Mouse (Mus musculus) C2C12 (cell line): ENCODE data around the gene Ghr. TPM values are rescaled to one million over a fixed set of nuclear protein-coding genes. Genes with fewer than 3 reads are reported as not detected.

Experiments
- H3K27me3 ChIP-seq: one replicate; pipeline ENCODE4 v1.6.1; 2011; ENCODE audit not compliant: control insufficient read depth, insufficient read depth, insufficient read length
- H3K36me3 ChIP-seq: one replicate; pipeline ENCODE4 v1.6.1; 2011; ENCODE audit not compliant: control insufficient read depth, insufficient read depth
- H3K4me3 ChIP-seq: one replicate; pipeline ENCODE4 v1.5.1; 2011; ENCODE audit warnings: mild to moderate bottlenecking, control low read depth; ENCODE audit not compliant: poor library complexity, insufficient read depth, severe bottlenecking
- H3K79me2 ChIP-seq: one replicate; pipeline ENCODE4 v1.6.1; 2011; ENCODE audit not compliant: control insufficient read depth, insufficient read depth
- H3K79me3 ChIP-seq: one replicate; pipeline ENCODE4 v1.6.1; 2011; ENCODE audit warnings: low read depth, control low read depth
- H3ac ChIP-seq: one replicate; pipeline ENCODE3; 2011; ENCODE audit warnings: low read depth; ENCODE audit not compliant: control insufficient read depth, insufficient read length
- CEBPB ChIP-seq: IDR thresholded peaks from one replicate; pipeline ENCODE4 v1.6.1; 2011; ENCODE audit warnings: low read depth, mild to moderate bottlenecking, control low read depth, moderate library complexity
- CTCF ChIP-seq: IDR thresholded peaks from one replicate; pipeline ENCODE4 v1.5.1; 2011; ENCODE audit not compliant: control insufficient read depth, insufficient read depth, insufficient read length
- FOSL1 ChIP-seq: IDR thresholded peaks from one replicate; pipeline ENCODE4 v1.8.0; 2011; ENCODE audit warnings: mild to moderate bottlenecking, low read length; ENCODE audit not compliant: poor library complexity, insufficient read depth, severe bottlenecking
- MAX ChIP-seq: IDR thresholded peaks from one replicate; pipeline ENCODE4 v1.6.1; 2011; ENCODE audit warnings: mild to moderate bottlenecking, control low read depth
- MYOD1 ChIP-seq: IDR thresholded peaks from one replicate; pipeline ENCODE4 v1.6.1; 2011; ENCODE audit warnings: low read depth; ENCODE audit not compliant: control insufficient read depth, insufficient read length
- MYOG ChIP-seq: IDR thresholded peaks from one replicate; pipeline ENCODE4 v1.6.1; 2011; ENCODE audit not compliant: control insufficient read depth, insufficient read length; ENCODE audit errors: extremely low read depth
- USF1 ChIP-seq: IDR thresholded peaks from one replicate; pipeline ENCODE4 v1.6.1; 2011; ENCODE audit warnings: low read depth, mild to moderate bottlenecking, control low read depth, moderate library complexity
- polyA plus RNA-seq: library from polyadenylated mRNA; unstranded; fragments of >200 nt; fragmentation: generic; extraction: Trizol; gene quantifications from one replicate; pipeline ENCODE4 v1.2.1, GENCODE M21; 2012; ENCODE audit warnings: missing spikeins

Ghr gene
- polyA plus RNA-seq, 1 experiment = 10.6 TPM

- no peak for TF ChIP-seq MAX
- TF ChIP-seq FOSL1 = no peak
- no peak for TF ChIP-seq MYOD1
- no peak for TF ChIP-seq CEBPB
- H3K79me3 ChIP-seq = no peaks in the 10 kb centered on the region
Observed at GRCm38 (mm10) chr15:3455572-3455971, 127.7 kb downstream of the Ghr start.

GRCm38 (mm10) chr15:3452080-3452752 is 131.1 kb downstream of the Ghr start:
- no peaks in the 10 kb centered on the region for H3K79me2 ChIP-seq
- H3K36me3 ChIP-seq = no peaks in the 10 kb centered on the region
- no peak overlapping the region for H3ac ChIP-seq
- TF ChIP-seq MYOD1 (no peak), USF1 (no peak), CTCF (no peak), CEBPB (no peak), MYOG (no peak), MAX (no peak), FOSL1 (no peak)
- H3K4me3 ChIP-seq = no peak overlapping the region
- H3K79me3 ChIP-seq = no peaks in the 10 kb centered on the region
- no peaks in the 10 kb centered on the region for H3K27me3 ChIP-seq

More at GRCm38 (mm10) chr15:3455572-3455971, 127.7 kb downstream of the Ghr start:
- H3K36me3 ChIP-seq = no peaks in the 10 kb centered on the region
- H3ac ChIP-seq = no peak overlapping the region
- H3K4me3 ChIP-seq = no peak overlapping the region
- H3K27me3 ChIP-seq = no peaks in the 10 kb centered on the region
- no peaks in the 10 kb centered on the region for H3K79me2 ChIP-seq

- Histone ChIP-seq H3ac (no peak overlapping the region), H3K36me3 (no peaks in the 10 kb centered on the region), H3K4me3 (no peak overlapping the region), H3K27me3 (no peaks in the 10 kb centered on the region), H3K79me2 (no peaks in the 10 kb centered on the region), H3K79me3 (no peaks in the 10 kb centered on the region)
- TF ChIP-seq CTCF (no peak), CEBPB (no peak), MAX (no peak), MYOG (no peak), USF1 (no peak), MYOD1 (no peak), FOSL1 (no peak)
Observed at GRCm38 (mm10) chr15:3449564-3449963, 133.7 kb downstream of the Ghr start.

- no peak overlapping the region for H3K4me3 ChIP-seq
- H3K79me2 ChIP-seq = no peaks in the 10 kb centered on the region
- H3K27me3 ChIP-seq = no peaks in the 10 kb centered on the region
- no peaks in the 10 kb centered on the region for H3K36me3 ChIP-seq
- TF ChIP-seq MAX (no peak), USF1 (no peak)
- H3ac ChIP-seq = no peak overlapping the region
- no peaks in the 10 kb centered on the region for H3K79me3 ChIP-seq
Observed at GRCm38 (mm10) chr15:3445285-3445909, 137.9 kb downstream of the Ghr start.

GRCm38 (mm10) chr15:3444448-3445020 is 138.8 kb downstream of the Ghr start:
- Histone ChIP-seq H3K4me3 (no peak overlapping the region), H3K79me2 (no peaks in the 10 kb centered on the region), H3K27me3 (no peaks in the 10 kb centered on the region), H3K36me3 (no peaks in the 10 kb centered on the region), H3K79me3 (no peaks in the 10 kb centered on the region), H3ac (no peak overlapping the region)
- no peak for TF ChIP-seq MYOD1
- TF ChIP-seq MYOG = no peak
- TF ChIP-seq USF1 = no peak
- TF ChIP-seq CTCF = no peak
- TF ChIP-seq FOSL1 = no peak
- TF ChIP-seq MAX = no peak
- TF ChIP-seq CEBPB = no peak

GRCm38 (mm10) chr15:3441506-3442286 is 141.6 kb downstream of the Ghr start:
- Histone ChIP-seq H3K4me3 (no peak overlapping the region), H3K79me2 (no peaks in the 10 kb centered on the region), H3K36me3 (no peaks in the 10 kb centered on the region), H3K27me3 (no peaks in the 10 kb centered on the region), H3K79me3 (no peaks in the 10 kb centered on the region), H3ac (no peak overlapping the region)
- peak; percentile 47 for TF ChIP-seq CTCF
- no peak for TF ChIP-seq USF1
